Mouse (Mus musculus) left cerebral cortex, postnatal 10 days (tissue): ENCODE results near the gene Npdc1. TPM values are rescaled to one million over a fixed set of nuclear protein-coding genes. Genes with fewer than 3 reads are reported as not detected.

Source experiments
- DNase-seq, 2 experiments: peaks; one replicate each; pipeline ENCODE4 v3.0.0; 2021 to 2022; ENCODE audit warnings: low spot score in 2 of 2, mixed read lengths in 1 of 2; ENCODE audit errors: extremely low spot score in 1 of 2
- intact Hi-C: fragments of 180-260 bp; cut with DNase I; formaldehyde crosslinking; loops from one replicate; pipeline ENCODE4 v1.15.1; 2025
- total RNA-seq, 2 experiments: library from RNA; stranded (reverse); gene quantifications; 2 replicates each; pipeline ENCODE4 v1.2.3; 2021

Npdc1 gene
- 100 to 1,000 TPM; 401 to 408 TPM for total RNA-seq

GRCm38 (mm10) chr2:25399051-25399450 is at the start of gene Npdc1:
Npdc1 (plus strand) TSS chr2:25399351.
- DNase-seq, result no peak
- intact Hi-C loops, result no loop called here

DNA sequence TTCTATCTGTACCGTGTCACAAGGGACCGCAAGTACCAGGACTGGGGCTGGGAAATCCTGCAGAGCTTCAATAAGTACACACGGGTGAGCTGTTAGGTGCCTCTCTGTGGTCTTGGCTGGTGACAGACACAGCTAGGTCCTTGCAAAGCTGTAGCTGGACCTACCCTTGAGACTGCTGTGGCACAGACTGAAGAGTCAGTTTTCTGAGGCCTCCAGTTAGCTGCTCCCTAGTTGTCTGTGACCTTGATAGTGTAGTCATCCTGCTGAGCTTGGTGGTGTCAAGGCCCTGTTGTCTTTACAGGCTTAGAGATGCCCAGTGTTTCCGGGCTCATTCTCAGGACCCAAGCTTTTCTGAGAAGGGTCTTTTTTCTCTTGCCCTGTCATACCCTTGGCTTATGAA is 49.7 kb upstream of the Npdc1 start:
- intact Hi-C loops, result no loop called here
- DNase-seq, result no peak

GRCm38 (mm10) chr2:25350701-25351100 is 48.5 kb upstream of the Npdc1 start:
- intact Hi-C loops, result no loop called here
- DNase-seq, result no peak

GRCm38 (mm10) chr2:25354211-25354610 is 44.9 kb upstream of the Npdc1 start:
- intact Hi-C loops, result no loop called here
- no peak for DNase-seq

GRCm38 (mm10) chr2:25355419-25356066 is 43.6 kb upstream of the Npdc1 start:
- intact Hi-C loops, result no loop called here
- DNase-seq, result no peak

- intact Hi-C loops, result no loop called here
- peak; percentile 83 to 90 for DNase-seq
These were observed 42.7 kb upstream of the Npdc1 start, which contains the start of gene Dpp7 for GRCm38 (mm10) chr2:25356208-25357079. Dpp7 (minus strand) TSS chr2:25356359.

DNA sequence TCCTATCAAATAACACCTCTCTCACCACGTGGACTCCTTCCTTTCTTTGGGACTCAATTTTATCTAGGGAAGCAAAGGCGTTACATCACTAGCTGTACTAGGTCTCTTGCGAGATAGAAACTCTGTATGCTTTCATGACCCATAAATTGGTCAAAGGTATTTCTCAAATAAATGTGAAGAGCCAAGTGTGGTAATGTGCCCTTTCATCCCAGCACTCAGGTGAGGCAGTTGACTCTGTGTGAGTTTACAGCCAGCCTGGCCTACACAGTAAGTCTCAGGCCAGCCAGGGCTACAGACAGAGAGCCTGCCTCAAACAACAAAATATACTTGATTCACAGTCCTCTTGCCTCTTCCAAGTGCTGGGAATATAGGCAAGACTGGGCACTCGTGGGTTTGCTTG is 39.3 kb upstream of the Npdc1 start:
- intact Hi-C loops, result no loop called here
- DNase-seq, result no peak

- DNase-seq, result no peak
- intact Hi-C loops, result no loop called here
These were observed 35.5 kb upstream of the Npdc1 start for GRCm38 (mm10) chr2:25363478-25364178.

GRCm38 (mm10) chr2:25364313-25364712 is 34.8 kb upstream of the Npdc1 start:
- DNase-seq, result no peak
- intact Hi-C loops, result no loop called here

DNA sequence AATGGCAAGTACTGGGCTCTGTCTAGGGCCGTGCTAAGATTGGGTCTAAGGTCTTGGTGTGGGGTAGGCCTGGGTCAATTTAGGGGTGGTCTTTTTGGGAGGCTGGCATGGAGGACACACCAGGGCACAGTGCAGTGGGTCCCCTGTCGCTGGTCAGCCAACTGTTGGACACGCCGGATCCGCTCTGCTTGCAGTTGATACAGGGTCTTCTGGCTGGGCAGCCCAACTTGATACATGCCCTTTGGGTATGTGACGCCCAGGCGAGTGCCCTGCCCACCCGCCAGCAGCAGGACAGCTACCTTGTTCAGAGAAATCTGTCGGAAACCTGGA is 34.4 kb upstream of the Npdc1 start:
- no peak for DNase-seq
- intact Hi-C loops, result no loop called here

DNA sequence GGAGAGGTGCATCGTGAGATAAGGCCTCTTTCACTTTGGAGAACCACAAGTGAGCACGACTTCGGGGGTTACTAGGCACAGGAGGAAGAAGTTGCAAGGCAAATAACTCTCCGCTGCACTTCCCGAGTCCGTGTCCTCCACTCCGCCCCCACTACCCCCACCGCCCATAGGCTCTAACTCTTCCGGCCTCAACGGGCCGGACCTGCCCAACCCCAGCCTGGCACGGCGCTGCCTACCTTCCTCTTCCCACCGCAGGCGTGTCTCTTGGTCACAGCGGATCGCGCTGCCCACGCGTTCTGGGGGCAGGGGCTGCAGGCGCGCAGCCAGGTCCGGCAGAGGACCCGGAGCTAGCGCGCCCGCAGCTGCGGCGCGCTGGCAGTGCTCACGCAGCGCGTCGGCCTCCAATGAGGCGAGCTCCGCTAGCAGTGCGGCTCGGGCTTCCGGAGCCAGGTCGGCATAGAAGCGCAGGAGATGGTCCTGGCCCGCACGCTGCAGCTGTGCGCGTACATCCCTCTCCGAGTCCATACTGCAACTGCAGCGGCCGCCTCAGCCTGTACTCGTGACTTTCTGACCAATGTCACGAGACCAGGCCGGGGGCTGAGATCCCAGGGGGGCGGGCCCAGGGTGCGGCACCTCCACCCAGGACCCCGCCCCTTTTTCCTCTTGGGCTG is 33.9 kb upstream of the Npdc1 start, which contains the start of gene Uap1l1:
Uap1l1 (minus strand) TSS at position 592 of the 671 bp plus-strand sequence.
- DNase-seq, result peak in 1 of 2 experiments; percentile 89
- intact Hi-C loops, result no loop called here

DNA sequence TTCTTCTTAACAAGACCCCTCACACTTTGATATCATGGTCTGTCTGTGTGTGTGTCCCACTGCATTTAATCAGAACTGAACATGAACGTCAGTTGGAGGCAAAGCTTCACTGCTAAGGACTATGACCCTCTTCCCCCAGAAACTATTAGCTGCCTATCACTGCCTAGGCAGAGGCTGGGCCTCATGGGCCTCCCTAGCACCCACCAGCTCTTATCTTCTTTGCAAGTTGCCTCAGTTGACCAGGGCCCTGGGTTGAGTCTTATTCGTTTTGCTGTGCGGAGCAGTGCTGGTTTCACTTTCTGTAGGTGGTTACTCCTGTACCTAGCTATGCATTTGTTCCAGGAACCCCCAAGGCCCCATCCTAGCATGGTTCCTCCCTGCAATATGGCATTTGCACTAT is 29.2 kb upstream of the Npdc1 start:
- no peak for DNase-seq
- intact Hi-C loops, result no loop called here

GRCm38 (mm10) chr2:25371764-25372643 is 27.1 kb upstream of the Npdc1 start, which contains the start of gene Sapcd2:
Sapcd2 (plus strand) TSS chr2:25372321.
- intact Hi-C loops, result no loop called here
- peak; percentile 89 to 90 for DNase-seq

DNA sequence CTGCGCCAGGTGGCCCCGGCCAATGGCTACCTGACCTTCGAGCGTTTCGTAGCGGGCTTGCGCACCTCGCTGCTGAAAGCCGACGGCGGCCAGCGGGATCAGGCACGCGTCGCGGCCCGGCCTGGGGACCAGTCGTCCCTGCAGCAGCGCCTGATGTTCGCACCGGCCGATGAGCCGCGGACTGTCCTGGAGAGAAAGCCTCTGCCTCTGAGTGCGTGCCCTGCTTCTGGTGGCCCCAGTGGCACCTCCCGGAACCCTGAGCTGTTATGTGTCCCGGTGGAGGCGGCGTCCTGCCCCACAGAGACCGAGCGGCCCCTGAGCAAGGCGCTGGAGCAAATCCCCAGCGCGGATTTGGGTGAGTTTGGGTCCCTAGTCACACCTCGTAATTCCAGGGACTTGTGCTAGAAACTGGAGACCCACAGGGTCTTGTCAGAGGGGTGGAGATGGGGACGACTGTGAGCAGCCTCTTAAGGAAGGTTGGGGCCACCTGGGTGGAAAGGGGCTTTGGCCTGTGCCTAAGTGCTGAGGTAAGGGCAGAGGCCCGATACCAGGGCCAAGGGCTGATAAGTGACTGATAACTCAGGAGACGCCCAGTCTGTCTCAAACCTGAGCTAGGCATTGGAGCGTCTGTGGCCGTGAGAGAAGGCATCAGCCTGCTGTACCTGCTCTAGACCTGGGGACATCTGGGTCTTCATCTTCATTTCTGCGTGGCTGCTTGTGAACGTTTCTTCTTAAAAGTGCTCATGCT is 26.3 kb upstream of the Npdc1 start:
- DNase-seq, result no peak
- intact Hi-C loops, result no loop called here

DNA sequence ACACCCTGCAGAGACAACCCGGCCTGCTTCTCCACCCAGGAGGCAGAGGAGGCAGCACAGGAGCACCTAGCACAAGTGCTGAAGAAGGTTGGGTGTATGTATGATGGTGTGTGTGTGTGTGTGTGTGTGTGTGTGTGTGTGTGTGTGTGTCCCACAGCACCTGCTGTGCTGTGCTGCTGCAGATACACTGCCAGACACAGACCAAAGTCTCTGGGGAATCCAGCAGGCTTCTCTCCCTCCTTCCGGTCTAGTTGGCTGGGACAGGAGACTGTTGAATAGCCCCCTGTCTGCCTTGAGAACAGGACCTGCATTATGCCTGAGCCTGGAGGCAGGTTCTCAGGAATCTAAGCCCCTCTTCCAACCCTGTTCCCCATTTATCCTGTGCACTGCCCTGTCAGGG is 25.7 kb upstream of the Npdc1 start:
- no peak for DNase-seq
- intact Hi-C loops, result no loop called here

DNA sequence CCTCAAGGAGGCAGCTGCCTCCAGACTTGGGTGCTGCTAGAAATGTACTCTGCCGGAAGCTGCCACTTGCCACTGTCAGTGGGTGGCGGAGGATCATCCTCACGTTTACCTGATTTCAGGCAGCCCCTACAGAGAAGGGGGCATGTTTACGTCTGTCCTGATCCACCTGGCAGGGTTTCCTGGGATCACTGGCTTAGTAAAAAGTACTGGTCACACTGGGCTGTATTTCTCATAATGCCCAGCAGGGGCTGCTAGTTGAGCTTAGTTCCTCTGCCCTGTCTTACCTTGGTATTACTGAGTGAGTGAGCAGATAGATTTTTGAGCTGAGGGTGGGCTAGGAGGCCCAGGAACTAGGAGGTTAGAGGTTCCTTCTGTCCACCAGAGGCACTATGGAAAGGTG is 22.6 kb upstream of the Npdc1 start:
- intact Hi-C loops, result no loop called here
- no peak for DNase-seq

- DNase-seq, result no peak
- intact Hi-C loops, result no loop called here
These were observed 14.7 kb upstream of the Npdc1 start for GRCm38 (mm10) chr2:25384492-25384891.

- no peak for DNase-seq
- intact Hi-C loops, result no loop called here
These were observed 7.9 kb upstream of the Npdc1 start for GRCm38 (mm10) chr2:25391266-25391665.
